Mouse (Mus musculus) adrenal gland, adult (tissue): ENCODE data around the gene Ldlrad3.

Experiments
- DNase-seq, 2 experiments: peaks; one replicate each; pipeline ENCODE4 v3.0.0; 2022 to 2023; ENCODE audit warnings: low spot score in 1 of 2; ENCODE audit not compliant: inconsistent age in 2 of 2

The Ldlrad3 gene

DNA sequence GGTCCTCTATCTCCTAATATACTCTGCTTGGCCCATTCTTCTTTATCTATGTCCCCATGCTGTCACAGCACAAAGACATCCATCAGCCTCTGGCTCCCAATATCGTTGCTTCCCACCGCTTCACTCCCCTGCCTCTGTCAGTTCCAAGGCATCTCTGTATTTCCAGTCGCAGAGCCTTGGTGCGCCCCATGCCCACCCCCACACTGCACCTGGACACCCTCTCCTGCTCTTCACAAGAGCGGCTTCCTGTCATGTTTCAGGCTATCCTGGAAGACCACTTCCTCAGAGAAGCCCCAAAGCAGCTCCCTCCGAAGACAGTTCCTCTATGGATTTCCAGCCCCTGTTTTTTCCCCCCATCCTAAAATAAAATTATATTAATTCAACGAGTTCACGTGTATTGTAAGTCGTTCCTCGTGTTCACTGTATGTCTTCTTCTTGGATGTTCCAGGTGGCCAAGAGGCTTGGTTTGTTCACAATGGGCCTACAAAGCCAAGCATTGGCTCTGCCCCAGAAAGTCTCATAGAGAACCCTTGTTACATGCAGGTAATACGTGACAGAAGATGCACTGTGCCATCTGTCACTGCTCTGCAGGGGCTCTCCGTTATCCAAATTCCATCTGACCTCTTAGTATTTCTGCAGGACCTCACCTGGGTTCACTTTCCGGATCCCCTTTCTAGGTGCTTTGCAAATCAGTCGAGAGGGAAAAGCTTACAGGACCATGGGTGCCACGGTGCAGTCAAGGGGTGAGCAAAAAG, 276.7 kb downstream of the Ldlrad3 start:
- DNase-seq, result no peak

DNA sequence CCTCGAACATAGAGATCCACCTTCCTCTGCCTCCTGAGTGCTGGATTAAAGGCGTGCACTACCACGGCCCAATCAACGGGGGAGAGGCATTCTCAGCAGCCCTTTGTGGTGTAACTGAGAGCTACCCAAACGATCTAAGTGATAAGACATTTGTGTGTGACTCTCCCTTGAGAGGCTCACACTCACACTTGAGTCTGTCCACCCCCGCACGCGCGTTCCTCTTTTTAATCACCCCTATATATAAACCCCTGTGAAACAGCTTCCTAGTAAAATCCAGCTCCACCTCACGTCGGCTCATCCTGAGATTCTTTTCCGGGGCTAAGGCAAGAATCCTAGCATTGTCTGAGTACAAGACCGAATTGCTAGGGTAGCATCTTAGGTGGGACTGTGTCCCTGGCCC, 277.4 kb downstream of the Ldlrad3 start:
- no peak for DNase-seq

DNA sequence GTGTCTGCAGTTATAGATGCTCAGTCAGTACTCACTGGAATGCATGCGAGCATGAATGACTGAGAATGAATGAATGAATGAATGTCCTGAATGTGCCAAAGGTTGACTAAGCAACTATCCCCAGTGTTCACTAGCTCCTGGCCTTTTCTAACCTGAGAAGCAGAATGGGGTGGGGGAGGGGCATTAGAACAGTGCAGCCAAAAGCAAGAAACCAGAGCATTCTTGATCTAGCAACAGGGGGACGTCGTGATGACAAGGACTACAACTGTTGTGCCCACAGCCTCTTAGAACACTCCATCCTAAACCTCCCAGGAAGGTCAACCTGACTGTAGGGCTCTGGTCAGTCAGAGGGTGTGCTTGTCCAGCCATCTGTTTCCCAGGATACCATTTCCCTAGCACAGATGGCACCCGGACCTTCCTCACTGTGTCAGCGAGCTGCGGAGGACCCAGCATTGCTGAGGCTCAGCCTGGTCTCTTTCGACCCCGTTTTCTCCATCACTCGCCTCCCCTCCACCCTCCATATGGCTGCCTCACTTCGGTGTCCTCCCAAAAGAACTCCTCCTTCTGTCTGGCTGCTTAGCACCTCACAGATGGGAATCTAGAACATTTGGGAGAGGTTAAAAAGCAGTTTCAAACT, 278.7 kb downstream of the Ldlrad3 start:
- DNase-seq, result no peak

DNA sequence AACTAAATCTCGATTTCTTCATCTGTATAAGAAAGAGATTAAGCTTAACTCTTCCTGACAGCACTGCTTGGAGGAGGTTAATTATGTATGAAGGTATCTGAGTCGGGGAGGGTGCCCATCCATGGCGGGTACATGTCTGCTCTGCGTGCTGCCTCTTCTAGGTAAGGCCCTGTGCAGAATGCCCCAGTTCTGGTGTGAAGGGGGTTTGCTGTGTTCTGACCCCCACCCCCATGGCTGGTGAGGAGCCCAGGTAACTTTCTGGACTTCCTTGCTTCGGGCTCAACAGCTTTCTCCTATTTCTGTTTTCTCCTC, 279.9 kb downstream of the Ldlrad3 start:
- DNase-seq, result no peak

DNA sequence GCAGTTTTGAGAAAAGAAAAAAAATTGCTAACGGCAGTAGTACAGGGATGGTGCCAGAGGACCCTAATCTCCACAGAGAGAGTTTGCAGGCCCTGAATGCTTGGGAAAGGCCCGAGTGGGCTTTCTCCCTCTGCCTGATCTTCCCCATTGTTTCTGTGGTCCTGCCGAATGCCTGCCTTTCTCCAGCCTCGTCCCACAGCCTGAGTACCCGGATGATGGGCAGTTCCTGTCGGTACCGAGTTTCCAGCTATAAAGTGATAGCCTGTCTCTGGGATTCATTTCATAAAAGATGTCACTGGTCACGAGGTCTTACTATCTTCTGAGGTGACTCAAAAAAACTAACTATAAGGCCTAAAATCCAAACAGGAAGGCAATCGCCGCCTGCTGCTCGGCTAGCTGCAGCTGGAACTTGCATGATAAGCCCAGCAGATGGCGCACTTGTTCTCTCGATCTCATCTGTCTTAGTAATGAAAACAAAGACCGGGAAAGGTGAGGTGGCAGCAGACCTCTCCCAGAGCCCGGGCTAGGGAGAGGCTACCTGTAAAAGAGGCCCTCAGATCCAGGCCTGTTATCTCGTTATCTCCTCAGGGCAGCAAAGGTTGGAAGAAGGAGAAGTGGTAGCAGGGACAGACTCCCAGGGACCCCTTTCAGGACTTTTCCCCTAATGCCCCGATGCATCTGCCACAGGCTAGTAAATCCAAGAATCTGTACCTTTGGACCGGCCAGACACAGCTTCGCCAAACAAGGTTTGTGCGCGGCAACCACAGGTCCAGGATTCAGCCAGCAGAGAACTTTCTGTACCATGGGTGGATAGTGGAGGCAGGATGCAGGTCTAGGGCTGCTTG, 280.4 kb downstream of the Ldlrad3 start:
- peak; percentile 67 to 91 for DNase-seq

DNA sequence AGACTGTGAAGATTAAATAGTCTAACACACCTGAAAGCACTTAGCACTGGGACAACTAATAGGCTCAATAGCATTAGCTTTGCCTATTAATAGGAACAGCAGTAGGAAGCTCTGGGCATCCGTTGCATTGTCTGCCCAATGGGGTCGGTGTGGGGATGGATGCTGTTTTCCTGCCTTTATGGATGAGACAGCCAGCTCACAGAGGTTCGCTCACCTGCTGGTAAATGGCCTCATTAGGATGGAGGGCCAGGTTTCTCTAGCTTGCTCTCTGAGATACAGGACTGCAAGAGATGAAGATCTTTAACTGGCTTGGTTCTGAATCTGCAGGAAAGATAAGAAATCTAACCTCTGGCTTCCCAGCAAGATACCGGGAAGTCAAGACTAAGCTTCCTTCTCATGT, 284.0 kb downstream of the Ldlrad3 start:
- DNase-seq, result no peak
